Mouse (Mus musculus): ENCODE measurements around the gene Adgrg3. TPM values are rescaled to one million over a fixed set of nuclear protein-coding genes. Genes with fewer than 3 reads are reported as not detected.

The Adgrg3 gene
- polyA plus RNA-seq, 1 experiment: 9.1 TPM

DNA sequence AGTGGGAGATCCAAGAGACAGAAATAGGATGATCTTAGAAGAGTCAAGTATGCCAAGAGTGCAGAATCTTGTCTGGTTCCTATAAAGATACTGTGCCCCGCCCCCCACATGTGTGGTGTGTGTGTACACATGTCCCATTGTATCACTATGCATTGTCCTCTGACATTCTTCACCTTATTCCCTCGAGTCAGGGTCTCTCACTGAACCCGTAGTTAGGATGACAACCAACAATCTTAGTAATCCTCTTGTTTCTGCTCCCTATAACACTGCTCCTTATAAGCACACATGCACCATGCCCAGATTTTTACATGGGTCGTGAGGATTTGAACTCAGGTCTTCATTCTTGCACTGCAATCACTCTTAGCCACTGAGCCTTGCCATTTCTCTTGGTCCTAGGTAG is 61.8 kb downstream of the Adgrg3 start:
- Histone ChIP-seq H3K79me2 (ENCODE audit: control insufficient read depth, insufficient read depth) (no peaks in the 10 kb centered on the region), H3K4me3 (peak overlapping the region; percentile 77), H3K27me3 (ENCODE audit: control insufficient read depth, insufficient read depth, insufficient read length) (no peaks in the 10 kb centered on the region), H3K4me2 (ENCODE audit: low read depth) (no peak overlapping the region), H3ac (ENCODE audit: control insufficient read depth, insufficient read length) (no peak overlapping the region), H3K36me3 (ENCODE audit: control insufficient read depth, insufficient read depth) (no peaks in the 10 kb centered on the region)
- TF ChIP-seq POLR2A (IDR thresholded peaks at IDR 0.05; ENCODE audit: insufficient read length, low read depth): no peak
- no peak for TF ChIP-seq POLR2AphosphoS2 (IDR thresholded peaks at IDR 0.05; ENCODE audit: insufficient read length, low read depth)
- TF ChIP-seq MAX (IDR thresholded peaks at IDR 0.05; ENCODE audit: low read depth): no peak
- no peak for TF ChIP-seq TCF3 (IDR thresholded peaks at IDR 0.05; ENCODE audit: insufficient read length, low read depth)
- TF ChIP-seq SRF (IDR thresholded peaks at IDR 0.05; ENCODE audit: control insufficient read depth, insufficient read length, low read depth): no peak
- no peak for TF ChIP-seq MYOD1 (IDR thresholded peaks at IDR 0.05; ENCODE audit: control insufficient read depth in 1 of 3, insufficient read length in 2 of 3, low read depth in 2 of 3)
- TF ChIP-seq REST (IDR thresholded peaks at IDR 0.05; ENCODE audit: insufficient read depth, insufficient read length): no peak
- no peak for TF ChIP-seq MYOG (IDR thresholded peaks at IDR 0.05; ENCODE audit: control insufficient read depth in 1 of 3, insufficient read depth in 1 of 3, insufficient read length in 2 of 3, low read depth in 2 of 3)
- no peak for TF ChIP-seq E2F4 (IDR thresholded peaks at IDR 0.05; ENCODE audit: insufficient read depth)
- TF ChIP-seq TCF12 (IDR thresholded peaks at IDR 0.05; ENCODE audit: insufficient read depth, poor library complexity, severe bottlenecking): no peak

DNA sequence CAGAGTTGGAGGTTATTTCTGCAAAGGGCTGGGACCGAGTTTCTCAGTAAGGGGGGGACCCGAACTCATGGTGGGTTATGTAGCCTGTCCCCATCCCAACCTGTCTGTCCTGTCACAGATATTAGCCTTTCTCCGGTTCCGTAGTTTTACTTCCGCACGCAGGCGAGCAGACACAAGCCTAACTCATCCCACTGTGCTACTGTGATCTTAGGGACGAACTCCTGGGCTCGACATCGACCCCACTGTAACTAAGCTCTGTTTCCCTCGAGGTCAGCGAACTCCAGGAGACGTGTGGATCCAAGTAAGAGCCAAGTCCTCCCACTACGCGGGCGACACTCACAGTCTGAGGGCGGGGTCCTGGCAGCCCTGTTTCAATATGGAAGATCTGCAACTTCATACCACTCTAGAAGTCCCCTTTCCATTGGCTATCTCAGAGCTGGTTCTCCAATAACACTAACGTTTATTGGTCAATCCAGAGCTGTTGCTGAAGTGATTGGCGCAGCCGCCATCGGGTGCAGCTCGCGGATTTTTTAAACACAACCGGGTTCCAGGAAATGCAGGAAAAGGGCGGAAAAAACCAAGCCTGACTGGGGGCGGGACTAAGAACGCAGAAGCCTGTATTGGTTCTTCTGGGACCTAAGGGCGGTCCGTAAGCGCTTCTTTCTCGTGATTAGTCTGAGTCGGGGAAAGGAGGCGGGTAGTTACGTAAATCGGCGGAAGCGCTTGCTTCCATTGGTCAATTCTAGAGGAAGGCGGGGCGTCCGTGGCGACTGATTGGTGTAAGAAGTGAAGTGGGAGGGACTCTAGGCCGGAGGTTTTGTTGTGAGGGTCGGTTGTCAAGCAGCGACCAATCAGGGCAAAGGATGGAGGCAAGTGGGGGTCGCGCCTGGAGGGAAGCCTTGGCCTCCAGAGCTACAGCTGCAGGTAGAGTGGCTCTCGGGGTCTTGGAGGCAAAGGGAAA is 63.2 kb downstream of the Adgrg3 start, which contains the start of gene Katnb1:
Gene Katnb1, plus strand, starts transcription at position 806 of the 961 bp plus-strand sequence.
- Histone ChIP-seq H3K79me2 (ENCODE audit: control insufficient read depth, insufficient read depth) (no peaks in the 10 kb centered on the region), H3K4me3 (peak within 1 kb of the TSS; percentile 77), H3ac (ENCODE audit: control insufficient read depth, insufficient read length) (peak within 1 kb of the TSS; percentile 18), H3K27me3 (ENCODE audit: control insufficient read depth, insufficient read depth, insufficient read length) (no peaks in the 10 kb centered on the region), H3K4me2 (ENCODE audit: low read depth) (peak within 1 kb of the TSS; percentile 88), H3K36me3 (ENCODE audit: control insufficient read depth, insufficient read depth) (no peaks in the 10 kb centered on the region)
- TF ChIP-seq POLR2AphosphoS2 (IDR thresholded peaks at IDR 0.05; ENCODE audit: insufficient read length, low read depth) (peak; percentile 72), MYOD1 (IDR thresholded peaks at IDR 0.05; ENCODE audit: control insufficient read depth in 1 of 3, insufficient read length in 2 of 3, low read depth in 2 of 3) (no peak), POLR2A (IDR thresholded peaks at IDR 0.05; ENCODE audit: insufficient read length, low read depth) (peak; percentile 86), E2F4 (IDR thresholded peaks at IDR 0.05; ENCODE audit: insufficient read depth) (peak; percentile 81)

DNA sequence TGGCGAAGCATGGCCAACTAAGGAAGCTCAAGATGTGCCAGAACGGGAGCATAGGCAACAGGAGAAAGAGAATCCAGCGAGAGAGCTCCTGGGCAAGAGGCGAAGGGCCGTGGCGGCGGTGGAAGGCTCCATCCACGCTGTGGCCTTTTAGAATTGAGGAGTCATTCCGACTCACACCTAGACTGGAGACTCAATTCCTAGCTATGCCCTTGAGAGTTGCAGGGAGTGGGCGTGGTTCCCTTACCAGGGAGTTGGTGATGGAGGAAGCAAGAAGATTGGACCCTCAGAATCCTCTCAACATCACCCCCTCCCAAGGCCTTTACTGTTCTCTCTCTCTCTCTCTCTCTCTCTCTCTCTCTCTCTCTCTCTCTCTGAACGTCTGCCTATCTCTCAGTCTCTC is 64.2 kb downstream of the Adgrg3 start:
- Histone ChIP-seq H3K36me3 (ENCODE audit: control insufficient read depth, insufficient read depth) (no peaks in the 10 kb centered on the region), H3K79me2 (ENCODE audit: control insufficient read depth, insufficient read depth) (no peaks in the 10 kb centered on the region), H3K4me2 (ENCODE audit: low read depth) (peak overlapping the region; percentile 88), H3K4me3 (peak overlapping the region; percentile 77), H3ac (ENCODE audit: control insufficient read depth, insufficient read length) (peak overlapping the region; percentile 18), H3K27me3 (ENCODE audit: control insufficient read depth, insufficient read depth, insufficient read length) (no peaks in the 10 kb centered on the region)
- TF ChIP-seq MYOD1 (IDR thresholded peaks at IDR 0.05; ENCODE audit: control insufficient read depth in 1 of 3, insufficient read length in 2 of 3, low read depth in 2 of 3): no peak

DNA sequence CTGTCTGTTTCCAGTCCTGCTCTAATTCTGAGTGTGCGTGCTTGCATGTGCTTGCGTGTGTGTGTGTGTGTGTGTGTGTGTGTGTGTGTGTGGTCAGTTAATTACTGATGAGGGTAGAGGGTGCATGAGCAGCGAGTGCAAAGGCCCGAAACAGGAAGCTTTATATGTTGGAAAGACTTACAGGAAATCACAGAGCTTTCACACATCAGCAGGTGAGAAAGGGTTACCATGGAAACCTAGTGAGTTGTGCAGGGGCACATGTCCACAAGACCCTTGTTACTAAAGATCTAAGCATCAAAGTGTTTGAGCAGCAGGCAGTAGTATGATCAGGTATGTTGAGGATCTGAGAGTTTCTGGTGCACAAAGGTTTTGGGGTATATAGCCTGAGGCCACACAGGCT is 66.8 kb downstream of the Adgrg3 start:
- H3K36me3 ChIP-seq (ENCODE audit: control insufficient read depth, insufficient read depth): peaks cover 5% of the 10 kb centered on the region
- H3K79me2 ChIP-seq (ENCODE audit: control insufficient read depth, insufficient read depth): no peaks in the 10 kb centered on the region
- TF ChIP-seq POLR2A (IDR thresholded peaks at IDR 0.05; ENCODE audit: insufficient read length, low read depth) (no peak), POLR2AphosphoS2 (IDR thresholded peaks at IDR 0.05; ENCODE audit: insufficient read length, low read depth) (no peak)
- H3K4me2 ChIP-seq (ENCODE audit: low read depth): no peak overlapping the region
- no peak overlapping the region for H3K4me3 ChIP-seq
- H3K27me3 ChIP-seq (ENCODE audit: control insufficient read depth, insufficient read depth, insufficient read length): no peaks in the 10 kb centered on the region
- no peak overlapping the region for H3ac ChIP-seq (ENCODE audit: control insufficient read depth, insufficient read length)

DNA sequence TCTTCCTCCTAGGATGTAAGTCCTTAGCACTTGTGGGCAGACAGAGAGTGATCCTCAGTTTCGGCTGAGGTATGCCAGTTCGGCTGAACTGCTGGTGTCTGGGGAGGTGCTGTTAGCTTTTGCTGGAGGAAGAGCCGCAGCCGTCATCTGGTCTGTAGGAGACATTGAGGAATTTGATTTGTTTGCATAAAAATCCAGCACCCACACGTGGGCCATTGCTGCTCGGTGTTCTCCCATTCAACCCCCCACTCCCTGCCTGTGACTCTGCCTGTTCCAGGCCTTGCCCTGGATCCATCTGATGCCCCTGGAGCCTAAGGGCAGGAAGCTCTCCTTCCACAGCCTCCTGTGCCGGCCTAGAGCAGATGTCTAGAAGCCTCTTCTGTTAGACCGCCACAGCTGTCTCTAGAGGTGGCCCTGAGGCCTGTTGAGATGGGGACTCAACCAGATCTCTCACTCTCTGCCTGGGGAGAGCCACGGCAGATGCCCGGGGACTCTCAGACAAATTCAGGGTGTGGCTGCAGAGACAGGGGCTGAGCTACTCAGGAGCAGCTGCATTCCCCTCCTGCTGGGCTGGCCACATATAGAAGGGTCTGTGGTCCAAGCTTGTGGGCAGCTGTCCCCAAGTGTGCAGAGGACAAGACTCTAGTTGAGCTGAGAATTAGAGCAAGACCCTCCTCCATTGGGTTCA is 67.4 kb downstream of the Adgrg3 start:
- Histone ChIP-seq H3K79me2 (ENCODE audit: control insufficient read depth, insufficient read depth) (no peaks in the 10 kb centered on the region), H3K4me2 (ENCODE audit: low read depth) (no peak overlapping the region), H3K27me3 (ENCODE audit: control insufficient read depth, insufficient read depth, insufficient read length) (no peaks in the 10 kb centered on the region), H3K4me3 (no peak overlapping the region), H3ac (ENCODE audit: control insufficient read depth, insufficient read length) (no peak overlapping the region), H3K36me3 (ENCODE audit: control insufficient read depth, insufficient read depth) (peaks cover 5% of the 10 kb centered on the region)
- TF ChIP-seq MYOG (IDR thresholded peaks at IDR 0.05; ENCODE audit: control insufficient read depth in 1 of 3, insufficient read depth in 1 of 3, insufficient read length in 2 of 3, low read depth in 2 of 3): peak in 2 of 3 experiments; percentile 81 to 85
- TF ChIP-seq E2F4 (IDR thresholded peaks at IDR 0.05; ENCODE audit: insufficient read depth): no peak
- TF ChIP-seq TCF12 (IDR thresholded peaks at IDR 0.05; ENCODE audit: insufficient read depth, poor library complexity, severe bottlenecking): no peak
- peak in 2 of 3 experiments; percentile 56 to 81 for TF ChIP-seq MYOD1 (IDR thresholded peaks at IDR 0.05; ENCODE audit: control insufficient read depth in 1 of 3, insufficient read length in 2 of 3, low read depth in 2 of 3)
- TF ChIP-seq MAX (IDR thresholded peaks at IDR 0.05; ENCODE audit: low read depth): no peak
- no peak for TF ChIP-seq CEBPB (IDR thresholded peaks at IDR 0.05; ENCODE audit: insufficient read depth, poor library complexity, severe bottlenecking)
- TF ChIP-seq TCF3 (IDR thresholded peaks at IDR 0.05; ENCODE audit: insufficient read length, low read depth): peak; percentile 38
- no peak for TF ChIP-seq POLR2A (IDR thresholded peaks at IDR 0.05; ENCODE audit: insufficient read length, low read depth)
- no peak for TF ChIP-seq POLR2AphosphoS2 (IDR thresholded peaks at IDR 0.05; ENCODE audit: insufficient read length, low read depth)
- TF ChIP-seq SRF (IDR thresholded peaks at IDR 0.05; ENCODE audit: control insufficient read depth, insufficient read length, low read depth): no peak
- no peak for TF ChIP-seq USF1 (IDR thresholded peaks at IDR 0.05; ENCODE audit: low read depth)
- TF ChIP-seq REST (IDR thresholded peaks at IDR 0.05; ENCODE audit: insufficient read depth, insufficient read length): no peak

Data from myocyte (in vitro differentiated cells).